Mouse (Mus musculus): ENCODE data around the gene Itgb7.

The Itgb7 gene

DNA sequence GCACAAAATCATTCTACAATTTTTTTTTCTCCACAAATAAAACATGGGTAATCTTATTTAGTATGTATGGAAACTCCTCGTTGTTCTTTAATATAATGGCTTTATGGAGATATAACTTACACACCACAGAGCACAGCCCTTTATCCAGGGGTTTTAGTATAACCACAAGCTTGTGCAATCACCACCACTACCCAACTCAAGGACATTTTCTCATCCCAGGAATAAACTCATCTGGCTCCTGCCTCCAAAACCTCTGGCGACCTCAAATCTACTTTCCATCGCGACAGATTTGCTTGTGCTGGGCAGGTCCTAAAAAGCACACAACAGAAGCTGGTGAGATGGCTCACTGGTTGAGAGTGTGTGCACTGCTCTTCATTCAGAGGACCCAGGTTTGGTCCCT lies 38.1 kb downstream of the Itgb7 start:
- DNase-seq (ENCODE audit: low spot score) = no peak

GRCm38 (mm10) chr15:102192820-102193386 lies 38.8 kb downstream of the Itgb7 start:
- no peak for DNase-seq (ENCODE audit: low spot score)

DNA sequence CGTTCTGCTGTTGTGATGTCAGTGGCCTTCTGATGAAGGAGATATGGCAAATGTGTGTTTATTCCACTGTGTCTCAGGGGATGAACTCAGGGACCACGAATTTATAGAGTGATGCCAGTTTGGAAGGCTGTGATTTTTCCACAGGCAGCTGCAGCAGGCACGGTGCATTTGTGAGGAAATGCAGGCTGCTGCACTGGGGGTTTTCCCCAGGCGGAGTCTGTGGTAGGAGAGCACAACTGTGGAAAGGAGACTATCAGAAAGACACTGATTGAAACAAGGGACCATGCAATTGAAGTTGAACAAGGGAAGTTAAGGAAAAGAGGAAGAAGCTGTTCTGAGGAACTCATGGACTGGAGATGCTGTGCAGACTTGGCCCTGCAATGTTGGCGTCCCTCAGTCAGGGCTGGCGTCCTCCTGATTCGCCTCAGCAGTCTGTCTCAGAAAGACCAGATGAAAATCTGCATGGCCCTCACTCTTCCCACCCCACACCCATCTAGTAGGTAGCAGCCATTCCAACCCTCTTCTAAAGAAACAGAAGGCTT lies 39.4 kb downstream of the Itgb7 start:
- DNase-seq (ENCODE audit: low spot score) = no peak

DNA sequence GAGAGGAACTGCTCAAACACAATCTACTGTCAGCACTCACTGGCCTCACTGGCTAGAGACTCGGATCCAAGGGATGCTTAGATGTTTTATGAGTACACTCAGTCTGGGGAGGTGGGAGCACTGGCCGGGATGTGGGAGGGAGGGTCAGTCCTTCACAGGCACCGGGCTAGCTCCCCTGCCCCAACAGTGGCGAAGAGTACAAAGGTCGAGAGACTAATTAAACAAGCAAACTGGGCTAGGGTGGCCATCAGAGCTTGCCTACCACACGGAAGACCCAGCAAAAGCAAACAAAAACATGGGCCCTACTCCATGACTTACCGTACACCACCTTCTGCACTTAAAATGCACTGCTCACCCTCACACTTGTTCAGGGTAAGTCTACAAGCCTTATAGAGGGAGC lies 40.0 kb downstream of the Itgb7 start:
- no peak for DNase-seq (ENCODE audit: low spot score)

- no peak for DNase-seq (ENCODE audit: low spot score)
Measured at GRCm38 (mm10) chr15:102188883-102189282, 42.9 kb downstream of the Itgb7 start.

DNA sequence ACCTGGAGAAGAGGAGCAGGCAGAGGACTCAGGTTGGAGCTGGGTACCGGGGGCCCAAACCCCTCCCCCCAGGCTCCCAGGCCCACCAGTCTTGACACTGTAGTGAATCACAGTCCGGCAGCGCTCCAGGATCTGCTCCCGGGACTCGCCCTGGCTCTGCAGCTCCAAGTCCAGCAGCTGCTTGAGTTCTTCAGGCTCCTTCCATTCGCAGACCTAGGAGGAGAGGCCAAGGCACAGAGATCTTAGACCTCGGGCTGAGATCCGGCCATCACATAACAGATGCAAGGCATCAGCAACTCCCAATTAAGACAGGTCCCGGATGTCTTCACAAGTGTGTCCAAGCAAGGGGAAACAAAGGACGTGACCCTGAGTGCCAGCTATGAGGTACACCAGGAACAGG lies 43.6 kb downstream of the Itgb7 start:
- DNase-seq (ENCODE audit: low spot score) = no peak

DNA sequence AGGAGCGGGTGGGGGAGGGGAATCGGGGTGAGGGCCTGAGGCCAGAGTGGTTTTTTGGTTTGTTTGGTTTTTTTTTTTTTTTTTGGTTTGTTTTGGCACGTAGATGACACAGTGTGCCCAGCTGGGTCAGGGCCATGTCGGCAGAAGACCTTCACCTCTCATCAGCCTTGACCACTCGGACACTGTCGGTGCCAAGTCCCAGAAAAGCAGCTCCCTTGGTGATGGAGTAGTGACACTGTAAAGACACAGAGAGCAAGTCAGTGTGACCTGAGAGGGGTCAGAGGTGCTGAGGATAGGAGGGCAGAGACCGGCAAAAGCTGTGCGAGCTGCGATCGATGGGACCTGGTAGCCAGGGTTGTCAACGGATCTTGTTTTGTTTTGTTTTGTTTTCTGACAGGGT lies 45.5 kb downstream of the Itgb7 start:
- DNase-seq (ENCODE audit: low spot score) = no peak

- no peak for DNase-seq (ENCODE audit: low spot score)
Measured at GRCm38 (mm10) chr15:102183076-102183475, 48.7 kb downstream of the Itgb7 start.

GRCm38 (mm10) chr15:102179924-102180323 lies 51.8 kb downstream of the Itgb7 start:
- no peak for DNase-seq (ENCODE audit: low spot score)

DNA sequence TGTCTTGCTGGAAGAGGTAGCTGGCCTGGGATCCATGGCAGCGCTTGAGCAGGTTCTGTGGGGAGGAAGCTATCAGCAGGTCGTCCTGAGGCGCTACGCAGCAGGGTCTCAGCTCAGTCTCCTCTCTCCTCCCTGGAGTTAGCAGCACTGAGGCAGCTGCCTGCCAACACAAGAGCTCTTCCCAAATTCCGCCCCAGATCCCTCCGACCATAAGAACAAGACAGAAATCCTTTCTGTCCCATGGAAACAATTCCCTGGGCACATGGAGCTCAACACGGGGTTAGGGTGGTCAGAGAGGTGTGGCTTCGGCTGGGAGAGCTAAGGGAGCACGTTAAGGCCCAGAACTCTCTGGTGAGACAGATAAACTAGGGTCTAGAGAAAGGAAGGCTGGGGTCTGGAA lies 52.6 kb downstream of the Itgb7 start:
- DNase-seq (ENCODE audit: low spot score) = no peak

GRCm38 (mm10) chr15:102178279-102178678 lies 53.5 kb downstream of the Itgb7 start:
- DNase-seq (ENCODE audit: low spot score) = peak; percentile 80

DNA sequence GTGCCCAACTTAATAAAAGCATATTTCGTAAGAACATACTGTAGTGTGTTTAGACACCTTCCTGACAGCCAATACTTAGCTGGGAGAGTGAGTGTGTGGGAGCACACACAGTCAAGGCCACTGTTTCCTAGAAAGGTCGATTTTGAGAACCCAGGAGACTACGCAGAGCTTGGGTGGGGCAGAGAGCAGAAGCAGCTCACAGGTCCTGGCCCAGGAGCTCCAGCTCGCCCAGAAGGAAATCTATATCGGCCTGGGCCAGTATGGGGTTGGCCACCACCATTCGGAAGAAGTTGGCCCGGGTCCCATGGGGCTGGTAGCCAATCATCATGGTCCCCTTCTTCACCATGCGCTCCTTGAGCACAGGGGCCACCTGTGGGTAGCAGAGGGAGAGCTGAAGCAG lies 54.3 kb downstream of the Itgb7 start:
- DNase-seq (ENCODE audit: low spot score) = no peak

DNA sequence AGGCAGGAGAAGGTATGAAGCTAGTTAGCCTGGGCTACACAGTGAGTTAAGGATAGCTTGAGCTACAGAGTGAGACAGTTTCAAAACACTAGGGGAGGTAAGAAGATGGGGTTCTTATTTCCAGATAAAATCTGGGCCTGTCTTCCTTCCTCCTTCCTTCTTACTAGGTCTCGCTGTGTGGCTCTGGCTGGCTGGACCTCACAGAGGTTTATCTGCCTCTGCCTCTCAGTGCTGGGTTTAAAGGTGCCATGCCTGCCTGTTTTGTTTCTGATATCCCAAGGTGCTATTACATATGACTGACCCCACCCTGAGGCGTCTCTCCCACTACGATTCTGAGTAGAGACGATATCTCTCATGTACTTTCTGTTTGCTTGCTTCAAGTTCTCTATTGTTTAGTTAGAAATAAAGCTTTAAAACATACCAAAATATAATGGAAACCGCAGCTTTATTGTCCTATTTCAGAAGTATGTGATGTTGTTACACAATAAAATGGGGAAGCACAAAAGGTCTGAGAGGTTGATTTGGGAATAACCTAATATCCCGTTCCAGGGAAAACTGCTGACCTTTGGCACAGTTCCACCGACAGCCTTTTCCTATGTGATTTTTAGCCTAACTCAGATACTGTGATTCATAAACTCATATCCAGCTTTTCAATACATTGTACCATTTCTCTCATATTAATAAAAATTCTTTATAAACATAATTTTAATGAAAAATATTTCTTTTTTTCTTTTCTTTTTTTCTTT lies 55.0 kb downstream of the Itgb7 start:
- no peak for DNase-seq (ENCODE audit: low spot score)

- DNase-seq (ENCODE audit: low spot score) = no peak
Measured at GRCm38 (mm10) chr15:102175736-102176319, 55.9 kb downstream of the Itgb7 start.

GRCm38 (mm10) chr15:102173581-102173980 lies 58.2 kb downstream of the Itgb7 start:
- DNase-seq (ENCODE audit: low spot score) = no peak

DNA sequence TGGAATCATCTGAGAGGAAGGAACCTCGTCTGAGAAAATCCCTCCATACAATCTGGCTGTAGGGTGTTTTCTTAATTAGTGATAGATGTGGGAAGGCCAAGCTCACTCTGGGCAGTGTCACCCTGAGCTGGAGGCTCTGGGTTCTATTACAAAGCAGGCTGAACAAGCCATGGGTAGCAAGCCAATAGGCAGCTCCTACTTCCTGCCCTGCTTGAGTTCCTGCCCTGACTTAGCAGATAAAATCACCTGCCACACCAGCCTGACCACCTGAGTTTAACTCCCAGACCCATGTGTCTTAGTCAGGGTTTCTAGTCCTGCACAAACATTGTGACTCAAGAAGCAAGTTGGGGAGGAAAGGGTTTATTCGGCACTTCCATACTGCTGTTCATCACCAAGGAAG lies 62.7 kb downstream of the Itgb7 start:
- no peak for DNase-seq (ENCODE audit: low spot score)

- DNase-seq (ENCODE audit: low spot score) = peak; percentile 64
Measured at GRCm38 (mm10) chr15:102167620-102168021, 64.1 kb downstream of the Itgb7 start.

All from MN1 (cell line).